9 mouse cellular contexts compared by ENCODE assay signal in genomic region chr1:57890259-57890902, GRCm38 (mm10).
DNase-seq lines count a peak whose midpoint lies in the region; ATAC-seq lines count a peak whose summit lies in the region.
"Had no signal": no experiment of that assay in that cellular context is flagged by ENCODE, and none has a peak within 500 bp of the region (broad histone marks: within the 10 kb centered on the region; RNA-seq: fewer than 3 reads in every experiment).

No protein-coding gene starts in this region.

- H3K4me1 ChIP-seq in limb, embryonic 15.5 days, result peaks cover 3% of the 10 kb centered on the region; the same call in 1 of the 2 replicates
- H3K4me1 ChIP-seq in stomach, embryonic 16.5 days (ENCODE audit: control insufficient read depth, insufficient read depth, low read length), result peaks cover 6% of the 10 kb centered on the region; the same call in 1 of the 2 replicates
- H3K4me1 ChIP-seq: liver, embryonic 13.5 days had no signal

- no peak for ATAC-seq in limb, embryonic 15.5 days (ENCODE audit: insufficient number of reproducible peaks, low FRiP score, low TSS enrichment, low read depth)
- peak; percentile 47; the same call in 1 of the 2 replicates for ATAC-seq in stomach, embryonic 16.5 days (ENCODE audit: insufficient read depth, low FRiP score)

- no peaks in the 10 kb centered on the region for H3K9me3 ChIP-seq in limb, embryonic 15.5 days
- no peaks in the 10 kb centered on the region for H3K9me3 ChIP-seq in stomach, embryonic 16.5 days (replicated peaks; ENCODE audit: control insufficient read depth, low read length)
- H3K9me3 ChIP-seq: liver, embryonic 13.5 days had no signal

- intact Hi-C loops in heart, postnatal 36 days (cut with DNase I), result loop anchor here (5.0 kb wide), 1 partner anchor 33 kb away; no protein-coding TSS in a partner anchor

- H3K9ac ChIP-seq in limb, embryonic 15.5 days, result no peak overlapping the region
- no peak overlapping the region for H3K9ac ChIP-seq in stomach, embryonic 16.5 days (ENCODE audit: low read length)
- H3K9ac ChIP-seq: liver, embryonic 13.5 days had no signal

- no peak overlapping the region for H3K4me2 ChIP-seq in limb, embryonic 15.5 days
- H3K4me2 ChIP-seq in stomach, embryonic 16.5 days (ENCODE audit: low read depth, low read length), result no peak overlapping the region
- H3K4me2 ChIP-seq: liver, embryonic 13.5 days had no signal

- no peaks in the 10 kb centered on the region for H3K27me3 ChIP-seq in limb, embryonic 15.5 days
- no peaks in the 10 kb centered on the region for H3K27me3 ChIP-seq in stomach, embryonic 16.5 days (ENCODE audit: control insufficient read depth, insufficient read depth, low read length)
- H3K27me3 ChIP-seq: liver, embryonic 13.5 days had no signal

- H3K36me3 ChIP-seq in limb, embryonic 15.5 days, result peaks cover 49% of the 10 kb centered on the region
- peaks cover 4% of the 10 kb centered on the region; the same call in 1 of the 2 replicates for H3K36me3 ChIP-seq in stomach, embryonic 16.5 days (ENCODE audit: control insufficient read depth, insufficient read depth, low read length)
- H3K36me3 ChIP-seq: liver, embryonic 13.5 days had no signal

- 0 out of 2 replicates have a peak overlapping the region, but pooled peaks have one; percentile 30 for H3K27ac ChIP-seq in limb, embryonic 15.5 days
- peak overlapping the region; percentile 28 for H3K27ac ChIP-seq in stomach, embryonic 16.5 days (ENCODE audit: low read length)
- H3K27ac ChIP-seq: liver, embryonic 13.5 days had no signal

- peak; percentile 17 for DNase-seq in adrenal gland, adult 2 months
- no peak for DNase-seq in adrenal gland, postnatal 4 days (ENCODE audit: low spot score in 2 of 2)
- peak; percentile 46 for DNase-seq in embryo, embryonic 10 days (ENCODE audit: low spot score)
- peak; percentile 41 to 53 for DNase-seq in heart, postnatal 36 days
- no peak for DNase-seq in spleen, postnatal 14 days (ENCODE audit: low spot score in 2 of 2)
- DNase-seq in spleen, postnatal 36 days (ENCODE audit: low spot score in 2 of 2), result no peak
- DNase-seq: liver, embryonic 13.5 days had no signal

- 50% methylated on average over 5 of the region's 5 CpGs for WGBS in limb, embryonic 15.5 days
- 40% methylated on average over 5 of the region's 5 CpGs for WGBS in stomach, embryonic 16.5 days

- H3K4me3 ChIP-seq in limb, embryonic 15.5 days, result no peak overlapping the region
- H3K4me3 ChIP-seq in stomach, embryonic 16.5 days (replicated peaks; ENCODE audit: low read length), result no peak overlapping the region
- H3K4me3 ChIP-seq: liver, embryonic 13.5 days had no signal

Comparison
In these comparisons a context has a peak if more than half of its experiments do, and no peak if none do; other contexts are left out.
1. DNase-seq: peak in adrenal gland, adult 2 months (single experiment), embryo, embryonic 10 days (single experiment) and heart, postnatal 36 days (2 of 2); none in adrenal gland, postnatal 4 days (0 of 2), spleen, postnatal 14 days (0 of 2) and spleen, postnatal 36 days (0 of 2).